Mouse (Mus musculus) thymus, adult 2 months (tissue): Measurements from ENCODE around the gene Nostrin. TPM values are rescaled to one million over a fixed set of nuclear protein-coding genes. Genes with fewer than 3 reads are reported as not detected.

ENCODE experiments used
- DNase-seq: peaks from one replicate; pipeline ENCODE4 v3.0.0; 2021
- H3K27ac ChIP-seq: fragments of 200-500 bp; 2 replicates; pipeline ENCODE4 v1.5.1; 2012; ENCODE audit warnings: low read length, control low read depth; ENCODE audit not compliant: control insufficient read depth, insufficient read depth
- H3K27me3 ChIP-seq: fragments of 200-500 bp; 2 replicates; pipeline ENCODE4 v1.6.1; 2012; ENCODE audit warnings: mild to moderate bottlenecking, low read length, moderate library complexity, mixed read lengths; ENCODE audit not compliant: control insufficient read depth, insufficient read depth
- H3K36me3 ChIP-seq: fragments of 200-500 bp; 2 replicates; pipeline ENCODE4 v1.6.1; 2012; ENCODE audit warnings: mild to moderate bottlenecking, low read length, moderate library complexity; ENCODE audit not compliant: control insufficient read depth, insufficient read depth
- H3K4me1 ChIP-seq: fragments of 200-500 bp; replicated peaks from 2 replicates; pipeline ENCODE4 v1.6.1; 2012; ENCODE audit warnings: low read length; ENCODE audit not compliant: control insufficient read depth, insufficient read depth
- H3K4me3 ChIP-seq: fragments of 200-500 bp; 2 replicates; pipeline ENCODE4 v1.5.1; 2012; ENCODE audit warnings: mild to moderate bottlenecking, low read length, control low read depth, moderate library complexity; ENCODE audit not compliant: control insufficient read depth, insufficient read depth
- CTCF ChIP-seq: fragments of 200-500 bp; IDR thresholded peaks from 2 replicates; pipeline ENCODE4 v1.5.1; 2012; ENCODE audit warnings: mild to moderate bottlenecking, control low read depth, low read length, moderate library complexity, borderline replicate concordance; ENCODE audit not compliant: control insufficient read depth, poor library complexity, insufficient read depth; ENCODE audit errors: extremely low read depth
- POLR2A ChIP-seq: fragments of 200-500 bp; IDR thresholded peaks from 2 replicates; pipeline ENCODE4 v1.6.1; 2012; ENCODE audit warnings: mild to moderate bottlenecking, low read length, control low read depth, moderate library complexity; ENCODE audit not compliant: control insufficient read depth, poor library complexity, insufficient read depth; ENCODE audit errors: extremely low read depth
- WGBS: fragments of 180-500 bp; shearing (Covaris S2); methylation state at CpG from one replicate; pipeline ENCODE4 v1.1.7; 2018; 5-methylcytosine and 5-hydroxymethylcytosine counted together
- polyA plus RNA-seq: library from polyadenylated mRNA; depleted of rRNA; stranded (reverse); fragments of >200 nt; gene quantifications from 2 replicates; pipeline ENCODE4 v1.2.3, GENCODE M21; 2012

Gene Nostrin
- polyA plus RNA-seq, 1 experiment, result 1.00 TPM

- no peak for TF ChIP-seq POLR2A
- TF ChIP-seq CTCF, result no peak
- DNase-seq, result no peak
- 95% methylated on average over 10 of the region's 10 CpGs for WGBS
- H3K36me3 ChIP-seq, result no peaks in the 10 kb centered on the region
- no peak overlapping the region for H3K27ac ChIP-seq
- H3K27me3 ChIP-seq, result no peaks in the 10 kb centered on the region
- H3K4me1 ChIP-seq, result peaks cover 7% of the 10 kb centered on the region; the same call in 1 of the 2 replicates
- no peak overlapping the region for H3K4me3 ChIP-seq
Observed at GRCm38 (mm10) chr2:69137406-69138084, 1.9 kb downstream of the Nostrin start.

DNA sequence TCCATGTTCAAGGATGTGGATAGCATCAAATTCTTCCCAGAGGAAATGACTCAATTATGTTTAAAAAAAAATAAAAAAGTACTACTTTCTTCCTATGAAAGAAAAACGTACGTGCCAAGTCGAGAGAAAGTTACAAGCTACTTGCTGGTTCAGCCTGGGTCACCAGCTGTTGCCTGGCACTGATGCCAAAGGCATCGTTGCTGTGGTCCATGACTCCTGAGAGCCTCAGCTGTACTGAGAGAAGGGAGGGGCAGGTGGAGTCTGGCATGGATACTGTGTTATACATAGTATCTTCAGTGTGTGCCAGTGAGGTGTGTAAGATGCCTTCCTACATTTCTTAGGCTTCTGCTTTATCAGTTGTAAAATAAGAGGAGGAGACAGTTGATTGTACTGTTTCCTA is 3.2 kb downstream of the Nostrin start:
- DNase-seq, result no peak
- TF ChIP-seq CTCF, result no peak
- Histone ChIP-seq H3K4me3 (no peak overlapping the region), H3K27ac (no peak overlapping the region), H3K36me3 (no peaks in the 10 kb centered on the region), H3K4me1 (peaks cover 7% of the 10 kb centered on the region; the same call in 1 of the 2 replicates), H3K27me3 (no peaks in the 10 kb centered on the region)
- WGBS, result 83% methylated on average over 4 of the region's 4 CpGs

DNA sequence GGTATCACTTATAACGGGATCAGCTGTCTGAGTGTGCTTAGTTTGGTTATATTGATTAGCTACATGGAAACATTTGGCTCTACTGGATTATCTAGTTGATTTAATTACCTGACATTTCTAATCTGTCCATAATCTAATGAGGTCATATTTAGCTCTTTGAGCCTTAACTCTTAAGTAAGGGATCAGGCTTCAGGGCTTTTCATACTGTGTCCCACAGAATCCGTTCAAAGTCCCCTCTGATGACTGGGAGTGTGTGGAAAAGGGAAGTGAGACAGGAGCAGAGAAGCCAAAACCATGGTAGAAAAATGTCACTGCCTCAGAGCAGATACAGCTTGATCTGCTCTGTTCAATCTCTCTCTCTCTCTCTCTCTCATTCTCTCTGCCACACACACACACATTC is 4.6 kb downstream of the Nostrin start:
- no peak for DNase-seq
- no peaks in the 10 kb centered on the region for H3K27me3 ChIP-seq
- 81% methylated on average over 2 of the region's 2 CpGs for WGBS
- H3K4me3 ChIP-seq, result no peak overlapping the region
- no peak overlapping the region for H3K27ac ChIP-seq
- no peak for TF ChIP-seq POLR2A
- no peak for TF ChIP-seq CTCF
- peaks cover 7% of the 10 kb centered on the region; the same call in 1 of the 2 replicates for H3K4me1 ChIP-seq
- no peaks in the 10 kb centered on the region for H3K36me3 ChIP-seq

DNA sequence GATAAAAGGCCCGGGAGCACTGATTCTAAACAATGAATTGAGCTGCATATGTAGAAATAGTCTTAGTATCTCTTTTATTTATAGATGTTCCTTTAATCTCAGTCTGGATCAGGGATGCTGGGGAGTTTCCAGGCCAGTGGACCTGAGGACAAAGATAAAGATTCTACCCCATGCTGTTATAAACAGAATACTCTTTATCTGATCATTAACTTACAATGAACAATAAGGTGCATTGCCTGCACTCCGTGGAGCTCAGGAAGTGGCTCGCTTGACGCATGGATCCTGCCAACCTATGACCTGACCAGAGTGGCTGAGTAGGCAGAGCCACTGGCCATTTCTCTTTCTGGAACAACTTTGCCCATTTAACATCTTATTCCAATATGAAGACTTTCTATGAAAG is 5.2 kb downstream of the Nostrin start:
- no peak for DNase-seq

DNA sequence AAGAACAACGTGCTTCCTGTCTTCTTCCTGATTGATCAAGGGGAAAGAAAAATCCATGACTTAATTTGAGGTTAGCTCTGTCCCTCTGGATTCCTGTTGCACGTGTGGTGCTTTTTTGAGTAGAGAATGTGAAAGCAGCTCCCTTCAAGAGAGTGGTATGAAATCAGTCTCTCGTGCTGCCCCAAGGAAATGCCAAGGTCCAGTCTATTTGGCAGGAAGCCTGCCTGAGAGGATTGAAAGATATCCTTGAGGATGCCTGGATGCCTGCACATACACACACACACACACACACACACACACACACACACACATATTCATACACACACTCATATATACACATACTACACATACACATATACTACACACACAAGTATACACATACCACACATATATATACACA is 13.1 kb downstream of the Nostrin start:
- no peak for DNase-seq
- no peaks in the 10 kb centered on the region for H3K27me3 ChIP-seq
- H3K36me3 ChIP-seq, result no peaks in the 10 kb centered on the region
- TF ChIP-seq CTCF, result no peak
- no peak for TF ChIP-seq POLR2A
- H3K4me3 ChIP-seq, result no peak overlapping the region
- 85% methylated on average over 3 of the region's 3 CpGs for WGBS
- no peaks in the 10 kb centered on the region for H3K4me1 ChIP-seq
- no peak overlapping the region for H3K27ac ChIP-seq

More for the DNA sequence above, 5.2 kb downstream of the Nostrin start:
- Histone ChIP-seq H3K36me3 (no peaks in the 10 kb centered on the region), H3K27ac (no peak overlapping the region), H3K4me3 (no peak overlapping the region), H3K4me1 (0 out of 2 replicates have a peak, but pooled peaks cover 3% of the 10 kb centered on the region), H3K27me3 (no peaks in the 10 kb centered on the region)
- WGBS, result 88% methylated on average over 4 of the region's 4 CpGs
- TF ChIP-seq CTCF (no peak), POLR2A (no peak)

- H3K4me3 ChIP-seq, result no peak overlapping the region
- no peaks in the 10 kb centered on the region for H3K4me1 ChIP-seq
- no peaks in the 10 kb centered on the region for H3K36me3 ChIP-seq
- H3K27ac ChIP-seq, result no peak overlapping the region
- TF ChIP-seq CTCF, result no peak
- no peaks in the 10 kb centered on the region for H3K27me3 ChIP-seq
- WGBS, result 88% methylated on average over 10 of the region's 10 CpGs
- DNase-seq, result no peak
Observed at GRCm38 (mm10) chr2:69149154-69149553, 13.6 kb downstream of the Nostrin start.

GRCm38 (mm10) chr2:69150841-69151240 is 15.2 kb downstream of the Nostrin start:
- Histone ChIP-seq H3K4me1 (no peaks in the 10 kb centered on the region), H3K27me3 (no peaks in the 10 kb centered on the region), H3K4me3 (no peak overlapping the region), H3K27ac (no peak overlapping the region), H3K36me3 (no peaks in the 10 kb centered on the region)
- TF ChIP-seq CTCF (no peak), POLR2A (no peak)
- DNase-seq, result no peak
- 91% methylated on average over 5 of the region's 5 CpGs for WGBS
